Mouse (Mus musculus): ENCODE results near the gene Eml3.
"Not testable (repeated sequence)": the region's sequence is repeated elsewhere in the genome, so short reads cannot be mapped to it uniquely, and the experiment has no call there.

Gene Eml3

DNA sequence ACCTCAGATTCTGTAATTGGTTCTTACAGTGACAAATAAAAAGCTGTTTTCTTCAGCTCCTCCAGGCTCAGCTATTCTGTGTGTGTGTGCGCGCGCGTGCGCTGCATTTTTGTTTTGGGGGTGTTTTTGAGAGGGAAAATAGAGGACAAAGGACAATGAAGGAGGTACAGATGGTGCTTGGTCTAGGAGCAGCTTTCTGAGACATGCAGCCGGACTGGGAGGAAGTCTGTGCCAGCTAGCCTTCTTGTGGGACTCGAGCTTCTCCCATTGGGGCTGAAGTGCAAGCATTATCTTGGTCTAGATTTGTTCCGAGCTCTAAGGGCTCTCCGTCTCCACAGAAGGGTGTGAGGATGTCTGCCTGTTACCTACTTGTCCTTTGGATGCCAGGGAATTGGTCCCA, 22.9 kb downstream of the Eml3 start:
- DNase-seq (ENCODE audit: low spot score) = no peak

DNA sequence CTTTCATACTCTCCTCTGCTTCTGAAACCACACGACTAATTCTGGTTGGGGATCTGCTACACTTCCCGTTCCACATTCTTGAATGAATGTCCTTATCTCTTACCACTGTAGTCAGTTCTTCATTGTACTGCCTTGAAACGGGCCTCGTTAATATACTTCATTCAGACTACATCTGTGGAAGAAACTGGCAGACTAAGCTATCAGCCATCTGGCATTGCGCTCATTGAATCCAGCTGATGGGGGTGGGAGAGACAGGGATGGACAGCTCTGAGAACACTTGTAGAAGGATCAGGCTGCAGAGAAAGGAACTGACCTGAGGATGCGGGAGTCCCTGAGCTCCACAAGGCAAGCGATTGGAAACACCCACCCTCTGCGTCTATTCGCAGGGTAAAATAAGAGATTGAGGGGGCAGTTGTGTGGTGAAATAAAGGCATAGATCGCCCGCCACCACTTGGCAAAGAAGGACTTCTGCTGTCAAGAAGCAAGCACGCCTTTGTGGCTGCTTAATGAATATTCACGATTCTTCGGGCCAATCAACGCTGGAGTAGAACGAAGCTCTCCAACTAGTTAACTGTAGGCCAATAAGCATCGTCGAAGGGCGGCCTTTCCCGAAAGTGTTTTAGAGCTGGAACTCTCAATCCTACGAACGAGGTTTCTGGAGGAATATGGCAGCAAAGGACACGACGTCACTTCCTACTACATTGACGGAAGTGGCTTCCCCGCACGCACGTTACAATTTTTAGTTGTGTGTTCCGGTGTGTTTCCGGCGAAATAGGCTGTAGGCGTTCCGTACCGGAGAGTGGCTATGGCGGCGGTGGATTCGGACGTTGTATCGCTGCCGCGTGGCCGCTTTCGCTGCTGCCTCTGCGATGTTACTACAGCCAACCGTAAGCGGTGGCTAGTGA, 24.0 kb downstream of the Eml3 start, which contains the start of gene Tut1:
Gene Tut1 (plus strand): TSS at position 713 of the 905 bp plus-strand sequence.
- DNase-seq (ENCODE audit: low spot score) = peak; percentile 82

DNA sequence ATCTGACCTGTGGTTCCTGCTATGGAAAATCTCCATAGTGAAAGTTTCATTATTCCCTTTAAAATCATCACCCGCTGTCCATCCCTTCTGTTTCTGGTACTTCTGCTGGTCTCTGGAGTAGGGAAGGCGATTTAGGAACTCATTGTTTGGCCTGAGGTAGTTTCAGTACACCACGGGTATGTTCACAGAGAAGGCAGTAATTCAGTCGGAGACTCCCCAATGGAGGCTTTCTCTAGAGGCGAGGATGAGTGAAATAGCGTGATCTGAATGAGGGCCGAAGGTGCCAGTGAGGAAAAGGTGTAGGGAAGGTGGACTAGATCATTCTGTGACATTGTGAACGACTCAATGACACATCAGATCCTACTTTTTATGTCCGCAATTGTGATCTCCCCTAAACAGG, 24.8 kb downstream of the Eml3 start:
- no peak for DNase-seq (ENCODE audit: low spot score)

DNA sequence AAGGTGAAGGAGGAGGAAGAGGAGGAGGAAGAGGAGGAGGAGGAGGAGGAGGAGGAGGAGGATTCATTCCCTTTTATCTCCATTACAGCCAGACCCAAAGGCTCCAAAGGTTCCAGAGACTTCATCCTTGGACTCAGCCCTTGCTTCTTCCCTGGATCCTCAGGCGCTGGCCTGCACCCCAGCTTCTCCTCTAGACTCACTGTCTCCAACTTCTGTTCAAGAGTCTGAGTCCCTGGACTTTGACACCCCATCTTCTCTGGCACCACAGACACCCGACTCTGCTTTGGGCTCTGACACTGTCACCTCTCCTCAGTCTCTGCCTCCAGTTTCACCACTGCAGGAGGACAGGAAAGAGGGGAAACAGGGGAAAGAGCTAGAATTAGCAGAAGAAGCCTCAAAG, 32.9 kb downstream of the Eml3 start:
- no peak for DNase-seq (ENCODE audit: low spot score)

DNA sequence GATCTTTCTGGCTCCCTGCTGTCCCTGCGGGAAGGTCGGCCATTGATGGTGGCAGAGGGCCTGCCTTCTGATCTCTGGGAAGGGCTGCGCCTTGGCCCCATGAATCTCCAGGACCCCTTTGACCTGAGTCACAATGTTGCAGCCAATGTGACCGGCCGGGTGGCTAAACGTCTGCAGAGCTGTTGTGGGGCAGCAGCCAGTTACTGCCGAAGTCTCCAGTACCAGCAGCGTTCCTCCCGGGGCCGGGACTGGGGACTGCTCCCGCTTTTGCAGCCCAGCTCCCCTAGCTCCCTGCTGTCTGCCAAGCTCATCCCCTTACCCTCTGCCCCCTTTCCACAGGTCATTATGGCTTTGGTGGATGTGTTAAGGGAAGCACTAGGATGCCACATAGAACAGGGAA, 35.7 kb downstream of the Eml3 start:
- no peak for DNase-seq (ENCODE audit: low spot score)

DNA sequence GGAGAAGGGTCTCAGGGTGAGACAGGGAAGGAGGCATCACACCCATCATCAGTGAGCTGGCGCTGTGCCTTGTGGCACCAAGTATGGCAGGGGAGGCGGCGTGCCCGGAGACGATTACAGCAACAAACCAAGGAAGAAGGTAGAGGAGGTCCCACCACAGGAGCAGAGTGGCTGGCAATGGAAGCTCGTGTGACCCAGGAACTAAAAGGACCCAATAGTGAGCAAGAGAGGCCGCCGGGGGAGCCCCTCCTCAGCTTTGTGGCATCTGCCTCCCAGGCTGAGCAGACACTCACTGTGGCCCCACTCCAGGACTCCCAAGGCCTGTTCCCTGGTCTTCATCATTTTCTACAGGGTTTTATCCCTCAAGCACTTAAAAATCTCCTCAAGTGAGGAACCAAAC, 36.4 kb downstream of the Eml3 start:
- peak; percentile 52 for DNase-seq (ENCODE audit: low spot score)

DNA sequence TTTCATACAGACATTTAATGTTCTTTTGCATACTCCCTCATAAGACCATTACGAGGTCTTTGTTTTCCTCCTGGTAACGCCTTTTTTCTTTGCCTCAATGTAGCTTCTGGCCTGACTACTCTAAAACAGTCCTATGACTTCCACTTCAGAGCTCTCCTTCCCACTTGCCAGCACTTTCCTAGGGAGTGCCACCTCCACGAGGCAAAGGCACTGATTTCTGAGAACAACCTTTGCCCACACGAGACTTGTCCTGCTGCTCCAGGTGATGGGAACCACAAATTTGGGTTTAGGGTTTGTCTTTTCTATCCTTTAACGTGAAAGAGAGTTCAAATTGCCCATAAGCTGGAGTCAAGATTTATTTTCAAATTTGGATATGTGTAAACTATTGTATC, 36.8 kb downstream of the Eml3 start:
- DNase-seq (ENCODE audit: low spot score) = no peak

DNA sequence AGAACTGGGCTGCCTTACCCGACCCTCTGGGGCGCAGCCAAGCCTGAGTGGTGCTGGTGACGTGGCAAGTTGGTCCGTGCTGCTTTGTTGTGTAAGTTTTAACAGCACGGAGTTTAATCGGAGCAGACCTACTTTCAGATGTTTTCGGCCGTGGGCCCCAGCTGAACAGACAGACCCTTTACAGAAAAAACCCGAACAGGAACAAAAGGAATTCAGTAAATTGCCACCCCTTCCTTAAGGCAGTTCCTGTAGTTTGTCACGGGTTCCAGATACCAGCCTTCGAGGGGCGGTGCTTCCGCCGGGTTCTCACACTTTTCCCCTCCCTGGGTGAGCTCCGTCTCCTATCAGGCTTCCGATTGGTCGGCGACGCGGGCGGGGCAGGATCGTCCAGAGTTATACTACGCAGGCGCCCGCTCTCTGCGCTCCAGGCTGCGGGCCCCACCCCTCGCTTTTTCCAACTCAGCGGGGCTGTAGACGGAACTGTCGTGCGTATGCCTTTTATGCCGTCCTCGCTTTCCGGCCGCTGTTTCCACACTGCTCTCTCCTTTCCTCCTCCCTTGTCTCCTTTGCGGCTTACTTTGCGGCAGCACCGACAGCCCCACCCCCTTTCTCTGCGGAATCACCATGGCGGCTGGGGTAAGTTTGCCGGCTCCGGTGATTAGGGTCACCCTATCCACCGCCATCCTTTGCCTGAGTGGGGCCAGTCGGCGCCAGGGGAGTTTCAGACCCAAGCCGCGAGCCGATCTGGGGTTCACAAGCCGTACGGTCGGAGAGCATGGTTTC, 37.4 kb downstream of the Eml3 start, which contains the start of gene Eef1g:
Gene Eef1g (plus strand): TSS at position 452 of the 783 bp plus-strand sequence.
- peak; percentile 98 for DNase-seq (ENCODE audit: low spot score)

DNA sequence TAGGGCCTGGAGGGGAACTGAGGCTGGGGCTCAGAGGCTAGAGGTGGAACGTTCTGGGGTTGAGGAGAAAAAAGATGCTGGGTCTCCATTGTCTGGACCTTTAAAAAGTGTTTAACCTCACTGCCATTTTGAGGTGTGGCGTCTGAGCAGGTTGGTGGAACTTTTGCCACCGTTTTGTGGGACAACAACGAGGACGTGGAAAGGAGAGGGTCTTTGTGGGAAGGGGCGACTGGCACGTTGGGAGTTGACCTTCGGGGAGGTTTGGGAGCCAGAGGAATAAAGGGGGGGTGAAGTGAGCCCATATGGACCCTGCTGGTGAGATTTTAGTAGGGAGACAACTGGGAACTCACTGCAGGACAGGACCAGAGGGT, 38.0 kb downstream of the Eml3 start:
- DNase-seq (ENCODE audit: low spot score) = no peak

DNA sequence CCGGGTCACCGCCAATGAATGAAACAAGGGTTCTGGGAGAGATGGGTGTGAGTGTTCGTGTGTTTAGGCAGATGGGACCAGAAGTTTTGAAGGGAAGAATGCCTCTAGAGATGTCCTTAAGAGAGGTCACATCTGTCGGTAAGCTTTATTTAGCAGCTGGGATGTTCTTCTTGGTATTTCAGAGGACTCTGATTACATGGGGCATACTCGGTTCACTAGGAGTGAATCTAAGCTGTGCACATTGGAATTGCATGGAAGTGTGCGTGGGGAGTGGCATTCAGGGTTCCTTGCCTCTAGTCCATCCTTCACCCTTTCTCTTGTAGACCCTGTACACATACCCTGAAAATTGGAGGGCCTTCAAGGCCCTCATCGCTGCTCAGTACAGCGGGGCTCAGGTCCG, 38.5 kb downstream of the Eml3 start:
- no peak for DNase-seq (ENCODE audit: low spot score)

DNA sequence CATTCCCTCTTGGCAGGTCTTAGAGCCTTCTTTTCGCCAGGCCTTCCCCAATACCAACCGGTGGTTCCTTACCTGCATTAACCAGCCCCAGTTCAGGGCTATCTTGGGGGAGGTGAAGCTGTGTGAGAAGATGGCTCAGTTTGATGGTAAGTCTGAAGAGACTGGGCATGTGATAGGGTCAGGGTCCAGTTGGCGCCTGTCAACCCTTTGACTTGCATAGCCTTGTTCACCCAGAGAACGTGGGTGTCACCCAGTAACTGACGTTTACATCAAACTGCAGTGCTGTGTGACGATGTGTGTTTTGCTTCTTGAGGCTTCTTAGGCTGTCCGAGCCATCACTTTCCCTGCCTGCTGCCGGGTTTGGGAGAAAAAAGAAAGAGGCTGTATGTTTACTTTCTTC, 43.1 kb downstream of the Eml3 start:
- not testable (repeated sequence) for DNase-seq (ENCODE audit: low spot score)

DNA sequence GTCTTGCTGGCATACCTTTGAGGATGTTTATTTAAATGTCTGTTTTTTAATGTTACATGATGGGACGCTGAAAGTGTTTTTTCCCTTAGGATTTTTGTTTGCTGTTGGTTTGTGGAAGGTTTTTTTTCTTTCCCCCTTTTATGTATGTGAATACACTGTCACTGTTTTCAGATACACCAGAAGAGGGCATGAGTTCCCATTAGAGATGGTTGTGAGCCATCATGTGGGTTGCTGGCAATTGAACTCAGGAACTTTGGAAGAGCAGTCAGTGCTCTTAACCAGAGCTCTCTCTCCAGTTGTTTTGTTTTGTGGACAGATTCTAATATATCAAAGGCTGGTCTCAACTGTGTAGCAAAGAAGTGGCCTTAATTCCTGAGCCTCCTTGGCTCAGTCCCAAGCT, 45.3 kb downstream of the Eml3 start:
- DNase-seq (ENCODE audit: low spot score) = no peak

DNA sequence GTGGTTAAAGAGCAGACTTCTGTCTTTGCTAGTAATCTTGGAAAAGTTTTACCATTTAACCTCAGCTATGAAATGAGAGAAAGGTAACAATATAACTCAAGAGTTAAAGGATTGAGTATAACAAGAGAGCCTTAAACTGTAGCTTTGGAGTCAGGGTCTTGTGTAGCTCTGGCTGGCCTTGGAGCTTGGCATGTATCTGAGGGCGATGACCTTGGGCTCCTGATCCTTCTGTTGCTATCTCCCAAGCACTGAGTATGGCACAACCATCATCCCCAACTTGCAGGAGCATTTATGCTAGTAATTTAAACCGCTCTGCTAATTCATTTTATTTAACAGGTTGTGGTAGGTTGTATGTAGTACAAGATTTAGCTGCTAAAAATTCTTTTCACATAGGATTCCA, 46.1 kb downstream of the Eml3 start:
- no peak for DNase-seq (ENCODE audit: low spot score)

DNA sequence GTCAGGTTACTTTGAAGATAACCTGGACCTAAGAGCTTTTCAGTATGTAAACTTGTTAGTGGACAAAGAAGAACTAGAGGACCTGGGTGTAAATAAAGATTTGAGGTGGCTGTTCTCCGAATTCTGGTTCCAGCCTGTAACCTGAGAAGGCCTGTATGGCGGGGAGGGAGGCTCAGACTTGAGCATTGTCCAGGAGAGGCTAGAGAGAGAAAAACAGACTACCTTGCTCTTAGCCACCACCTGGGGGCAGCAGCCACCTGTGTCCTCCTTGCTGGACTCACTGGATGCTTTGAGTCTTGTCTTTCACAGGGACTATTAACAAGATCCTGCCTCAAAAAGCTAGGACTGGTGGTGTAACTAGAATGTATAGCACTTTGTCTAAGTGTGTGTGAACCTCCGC, 47.2 kb downstream of the Eml3 start:
- peak; percentile 48 for DNase-seq (ENCODE audit: low spot score)

DNA sequence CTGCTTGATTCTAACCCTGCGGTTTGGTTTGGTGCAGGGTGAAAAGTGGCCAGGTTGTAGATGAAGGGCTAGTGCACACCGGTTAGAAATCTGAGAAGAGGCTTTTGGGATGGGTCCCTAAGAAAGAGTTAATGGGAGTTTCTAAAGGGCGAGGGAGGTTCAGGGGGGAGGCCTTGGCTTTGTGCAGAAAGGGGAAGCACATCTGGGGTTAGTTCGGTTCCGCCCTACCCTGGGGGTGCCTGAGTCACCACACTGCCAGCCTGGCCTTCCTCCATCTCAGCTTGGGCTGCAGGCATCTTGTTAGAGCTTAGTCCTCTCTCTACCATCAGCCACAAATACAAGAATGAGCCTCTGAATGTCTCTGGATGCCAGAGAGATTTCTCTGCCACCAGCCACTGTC, 51.4 kb downstream of the Eml3 start:
- no peak for DNase-seq (ENCODE audit: low spot score)

DNA sequence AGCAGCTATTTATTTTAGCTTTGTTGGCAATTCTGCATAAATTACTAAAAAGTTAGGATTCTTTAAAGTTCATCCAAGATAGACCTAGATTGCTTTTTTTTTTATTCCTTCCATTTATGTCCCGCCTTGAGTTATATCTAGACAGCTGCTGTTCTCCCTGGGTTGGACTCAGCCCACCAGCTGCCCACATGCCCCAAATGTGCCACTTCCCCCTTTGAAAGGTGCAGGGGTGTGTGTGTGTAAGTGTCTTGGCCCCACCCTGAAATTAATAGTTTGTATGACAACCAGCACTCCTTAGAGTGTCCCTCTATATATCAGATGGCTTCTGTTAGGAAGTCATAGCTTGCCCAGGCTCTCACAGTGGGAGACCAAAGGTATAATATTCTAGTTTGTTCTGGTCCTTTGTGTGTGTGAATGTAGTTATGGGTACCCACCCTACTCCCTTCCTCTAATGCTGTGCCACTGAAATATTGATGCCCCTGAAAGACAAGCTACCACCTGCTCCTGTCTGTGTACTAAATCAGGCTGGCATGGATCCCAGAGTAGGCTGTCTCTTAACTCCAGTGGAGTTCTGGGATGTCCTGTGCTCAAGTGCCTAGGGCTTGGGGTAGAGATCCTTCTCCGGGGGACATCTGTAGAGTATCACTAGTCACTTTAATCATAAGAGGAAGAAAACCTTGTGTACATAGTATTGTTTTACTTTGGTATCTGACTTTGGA, 52.3 kb downstream of the Eml3 start:
- DNase-seq (ENCODE audit: low spot score) = no peak

DNA sequence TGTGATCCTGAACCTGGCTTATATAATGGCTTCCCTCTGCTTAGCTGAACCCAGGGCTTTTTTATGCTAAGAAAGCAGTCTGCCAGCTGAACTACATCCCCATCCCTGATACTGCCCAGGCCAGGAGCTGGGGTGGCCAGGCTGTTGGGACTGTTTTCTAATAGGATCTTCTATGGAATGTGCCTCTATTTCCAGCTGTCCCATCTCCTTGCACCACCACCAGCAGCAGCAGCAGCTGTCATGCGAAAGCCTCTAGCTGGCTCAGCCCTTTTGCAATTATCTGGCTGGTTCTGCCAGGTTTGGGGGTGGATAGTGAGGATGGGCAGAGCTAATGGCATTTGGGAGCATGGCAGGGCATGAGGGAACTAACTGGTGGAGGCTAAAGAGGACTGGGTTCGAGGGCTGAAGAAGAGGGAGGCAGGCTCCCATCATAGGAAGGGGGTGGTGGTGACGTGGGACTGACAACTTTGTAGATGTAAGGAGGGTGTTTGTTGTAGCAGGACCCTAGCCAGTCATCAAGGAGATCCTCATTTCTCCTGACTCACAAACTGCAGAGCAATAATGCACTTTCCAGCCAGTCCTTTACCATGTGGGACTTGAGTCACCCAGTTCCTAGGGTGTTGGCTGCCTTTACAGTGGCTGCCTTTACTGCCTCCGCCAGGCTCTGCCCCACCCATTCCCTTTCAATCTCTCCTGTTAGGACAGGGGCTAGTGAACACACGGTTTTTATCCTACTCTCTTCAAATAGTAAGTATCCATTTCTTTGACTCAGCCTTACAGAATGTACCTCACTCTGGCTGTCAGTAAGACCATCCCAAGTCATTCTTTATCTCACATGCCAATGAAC, 53.2 kb downstream of the Eml3 start:
- DNase-seq (ENCODE audit: low spot score) = no peak

DNA sequence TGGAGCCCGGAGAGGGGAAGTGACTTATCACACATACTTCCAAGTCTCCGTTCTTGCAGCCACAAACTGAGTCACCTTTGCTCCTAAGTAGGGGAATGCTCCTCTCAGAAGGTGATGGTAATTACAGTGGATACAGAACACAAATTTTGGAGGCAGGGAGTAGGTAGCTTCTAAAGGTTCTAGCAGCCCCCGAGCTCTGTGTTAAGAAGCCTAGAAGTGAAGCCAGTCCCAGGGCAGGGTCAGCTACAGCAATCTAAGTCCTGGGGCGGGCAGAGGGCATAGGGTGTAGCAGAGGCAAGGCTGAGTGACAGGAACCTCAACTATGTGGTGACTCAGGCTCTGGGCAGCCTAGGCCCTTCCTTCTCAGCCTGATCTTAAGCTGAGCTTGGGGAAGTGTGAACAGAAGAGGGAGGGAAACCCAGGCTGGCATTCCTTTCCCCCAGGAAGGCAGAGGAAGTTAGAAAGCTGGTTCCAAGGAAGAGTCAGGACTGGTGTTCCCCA, 53.8 kb downstream of the Eml3 start:
- no peak for DNase-seq (ENCODE audit: low spot score)

DNA sequence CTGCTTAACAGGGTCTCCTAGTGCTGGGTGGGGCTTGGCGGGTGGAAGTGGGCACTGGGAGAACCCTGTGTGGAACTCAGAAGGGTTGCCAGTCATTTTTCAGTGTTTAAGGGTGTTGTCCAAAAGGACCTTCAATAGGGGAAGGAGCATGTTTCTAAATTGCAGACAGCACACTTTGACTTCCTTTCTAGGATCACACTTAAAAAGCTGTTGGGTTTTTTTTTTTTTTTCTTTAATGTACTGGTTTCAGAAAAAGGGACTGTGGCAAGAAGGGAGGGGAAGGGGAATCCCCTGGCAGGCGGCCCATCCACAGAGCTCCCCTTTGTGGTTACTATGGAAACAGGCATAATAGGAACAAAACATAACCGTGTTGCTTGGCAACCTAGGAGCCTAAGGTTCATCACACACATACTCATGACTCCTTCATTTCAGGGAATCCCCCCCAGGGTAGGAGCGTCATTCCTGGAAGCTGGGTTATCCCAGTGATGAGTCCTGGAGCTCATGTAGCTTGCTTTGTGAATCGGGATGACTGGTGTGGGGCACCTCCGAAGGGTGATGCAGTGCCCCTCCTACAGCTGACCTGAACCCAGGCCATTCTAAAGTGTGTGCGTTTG, 55.0 kb downstream of the Eml3 start:
- DNase-seq (ENCODE audit: low spot score) = peak; percentile 68

DNA sequence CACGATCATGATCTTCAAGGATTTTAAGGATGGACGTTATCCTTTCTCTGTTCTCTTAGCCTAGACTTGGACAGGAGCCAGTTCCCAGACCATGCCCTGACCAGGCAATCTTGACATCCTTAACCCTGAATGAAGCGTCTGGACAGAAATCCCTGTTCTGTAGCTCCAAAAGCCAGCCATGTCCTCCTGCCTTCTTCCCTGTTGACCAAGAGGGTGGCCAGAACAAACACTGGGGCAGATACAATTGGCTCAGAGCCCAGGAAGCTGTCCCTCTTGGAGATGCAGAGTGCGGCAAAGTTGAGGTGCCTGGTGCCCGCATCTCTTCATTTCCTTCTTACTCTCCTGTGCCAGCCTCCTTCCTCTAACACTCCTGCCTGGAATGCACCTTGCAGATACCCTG, 56.5 kb downstream of the Eml3 start:
- no peak for DNase-seq (ENCODE audit: low spot score)

DNA sequence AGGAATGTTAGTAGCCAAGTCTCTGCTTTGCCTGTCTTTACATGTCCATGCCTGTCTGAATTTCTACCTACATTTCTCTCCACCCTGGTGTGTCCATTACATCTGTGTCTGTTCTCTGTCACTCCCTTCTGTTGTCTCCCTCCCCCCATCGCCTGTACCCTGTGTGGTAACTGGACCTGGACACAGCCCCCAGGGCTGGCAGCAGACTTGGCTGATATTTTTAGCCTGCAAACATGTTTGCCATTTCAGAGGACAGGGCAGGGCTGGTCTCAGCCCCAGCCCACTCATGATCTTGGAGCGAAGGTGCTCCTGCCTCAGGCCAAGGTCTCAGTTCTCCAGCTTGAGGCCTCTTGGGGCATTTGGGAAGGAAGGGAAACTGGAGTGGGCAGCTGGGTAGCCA, 58.5 kb downstream of the Eml3 start:
- DNase-seq (ENCODE audit: low spot score) = no peak

Measured in ovary, postnatal 36 days (tissue).